Mouse (Mus musculus) forebrain, embryonic 11.5 days (tissue): ENCODE measurements around the gene Oxsr1. TPM values are rescaled to one million over a fixed set of nuclear protein-coding genes. Genes with fewer than 3 reads are reported as not detected.
"Not testable (repeated sequence)": the region's sequence is repeated elsewhere in the genome, so short reads cannot be mapped to it uniquely, and the experiment has no call there.

Source experiments
- ATAC-seq: fragments of 200-750 bp; cut with Nextera tagmentation; replicated peaks from 2 replicates; pipeline ENCODE4 v1.8.0; 2017; ENCODE audit warnings: moderate TSS enrichment; ENCODE audit not compliant: low FRiP score
- DNase-seq: peaks from one replicate; pipeline ENCODE4 v3.0.0-alpha.2; 2017; ENCODE audit warnings: low spot score
- H3K27ac ChIP-seq: fragments of 300-500 bp; sonication (generic); 2 replicates; pipeline ENCODE4 v1.5.1; 2014; ENCODE audit warnings: low read depth, low read length
- H3K27me3 ChIP-seq: fragments of 300-500 bp; sonication (generic); 2 replicates; pipeline ENCODE4 v1.6.1; 2014; ENCODE audit warnings: mild to moderate bottlenecking, low read length, mixed read lengths; ENCODE audit not compliant: control insufficient read depth, insufficient read depth
- H3K36me3 ChIP-seq: fragments of 300-500 bp; sonication (generic); 2 replicates; pipeline ENCODE4 v1.6.1; 2014; ENCODE audit warnings: mild to moderate bottlenecking, low read length, moderate library complexity, mixed read lengths; ENCODE audit not compliant: control insufficient read depth, insufficient read depth
- H3K4me1 ChIP-seq: fragments of 300-500 bp; sonication (generic); replicated peaks from 2 replicates; pipeline ENCODE4 v1.6.1; 2014; ENCODE audit warnings: low read length, mixed read lengths; ENCODE audit not compliant: control insufficient read depth, insufficient read depth
- H3K4me2 ChIP-seq: fragments of 300-500 bp; sonication (generic); 2 replicates; pipeline ENCODE4 v1.6.1; 2014; ENCODE audit warnings: low read depth, mild to moderate bottlenecking, low read length, moderate library complexity, mixed read lengths; ENCODE audit not compliant: severe bottlenecking
- H3K4me3 ChIP-seq: fragments of 300-500 bp; sonication (generic); 2 replicates; pipeline ENCODE4 v1.5.1; 2014; ENCODE audit warnings: low read depth, low read length
- H3K9ac ChIP-seq: fragments of 300-500 bp; sonication (generic); 2 replicates; pipeline ENCODE4 v1.6.1; 2014; ENCODE audit warnings: low read length
- H3K9me3 ChIP-seq: fragments of 300-500 bp; sonication (generic); 2 replicates; pipeline ENCODE4 v1.6.1; 2016; ENCODE audit warnings: low read length, mixed read lengths; ENCODE audit not compliant: control insufficient read depth
- WGBS: fragments of 180-500 bp; shearing (Covaris S2); extraction: QIAGEN DNeasy Blood & Tissue Kit; methylation state at CpG from one replicate; pipeline ENCODE4 v1.1.7; 2014; 5-methylcytosine and 5-hydroxymethylcytosine counted together
- polyA plus RNA-seq: library from polyadenylated mRNA; unstranded; fragments of >200 nt; fragmentation: Nextera tagmentation; extraction: Ambion mirVana; gene quantifications from 2 replicates; pipeline ENCODE4 v1.2.1, GENCODE M21; 2014

Gene Oxsr1
- polyA plus RNA-seq, 1 experiment from 2014 or later, result 19.7 TPM

DNA sequence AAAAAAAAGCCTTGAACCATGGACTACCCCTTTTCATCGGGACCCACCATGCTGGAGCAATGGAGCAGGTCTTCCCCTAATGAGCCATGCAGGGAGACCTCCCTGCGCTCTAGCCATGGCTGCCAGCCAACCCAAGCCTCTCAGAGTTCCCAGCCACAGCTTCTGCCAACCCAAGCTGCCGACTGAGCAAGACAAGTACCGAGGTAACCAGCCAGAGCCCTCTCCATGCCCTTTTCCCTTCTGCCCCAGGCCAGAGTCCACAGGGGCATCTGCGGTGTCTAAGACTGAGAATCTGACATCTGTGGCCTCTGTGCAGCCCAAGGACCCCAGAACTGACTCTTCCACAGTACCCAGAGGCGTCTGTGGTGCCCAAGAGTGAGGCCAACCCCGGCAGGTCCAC lies 45.9 kb downstream of the Oxsr1 start:
- no peak overlapping the region for H3K4me2 ChIP-seq
- H3K36me3 ChIP-seq, result no peaks in the 10 kb centered on the region
- DNase-seq (no peak), ATAC-seq (no peak)
- H3K27ac ChIP-seq, result no peak overlapping the region
- WGBS, result 92% methylated on average over 7 of the region's 7 CpGs
- no peaks in the 10 kb centered on the region for H3K9me3 ChIP-seq
- H3K4me3 ChIP-seq, result no peak overlapping the region
- no peaks in the 10 kb centered on the region for H3K4me1 ChIP-seq
- no peaks in the 10 kb centered on the region for H3K27me3 ChIP-seq
- no peak overlapping the region for H3K9ac ChIP-seq

- ATAC-seq, H3K4me2 ChIP-seq, H3K27me3 ChIP-seq, H3K9me3 ChIP-seq, H3K27ac ChIP-seq, H3K36me3 ChIP-seq, DNase-seq, H3K4me1 ChIP-seq, H3K4me3 ChIP-seq, H3K9ac ChIP-seq: not testable (repeated sequence)
- whole genome bisulfite sequencing, result 94% methylated on average over 5 of the region's 5 CpGs
Observed at GRCm38 (mm10) chr9:119274814-119275213, 47.4 kb downstream of the Oxsr1 start.

DNA sequence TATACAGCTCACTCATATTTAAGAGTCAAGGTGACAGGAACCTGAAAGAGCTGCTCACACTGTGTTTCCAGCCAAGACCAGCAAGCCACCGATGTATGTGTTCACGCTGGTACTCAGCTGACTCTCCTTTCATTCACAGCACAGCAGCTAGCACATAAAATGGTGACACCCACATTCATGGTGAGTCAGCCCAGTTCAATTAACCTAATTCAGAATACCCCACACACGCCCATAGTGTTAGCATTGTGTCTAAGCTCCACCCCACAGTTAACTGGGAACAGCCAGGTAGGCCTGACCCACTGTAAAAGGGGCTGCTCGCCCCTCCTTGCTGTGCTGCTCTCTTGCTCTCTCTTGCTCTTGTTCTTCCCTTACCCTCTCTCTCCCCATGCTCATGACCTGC lies 50.7 kb downstream of the Oxsr1 start:
- DNase-seq (no peak), ATAC-seq (no peak)
- peaks cover 4% of the 10 kb centered on the region; the same call in 1 of the 2 replicates for H3K36me3 ChIP-seq
- H3K9me3 ChIP-seq, result no peaks in the 10 kb centered on the region
- no peaks in the 10 kb centered on the region for H3K27me3 ChIP-seq
- H3K4me2 ChIP-seq, result no peak overlapping the region
- 88% methylated on average over 4 of the region's 4 CpGs for WGBS
- H3K4me3 ChIP-seq, result no peak overlapping the region
- no peak overlapping the region for H3K27ac ChIP-seq
- no peak overlapping the region for H3K9ac ChIP-seq
- H3K4me1 ChIP-seq, result no peaks in the 10 kb centered on the region

GRCm38 (mm10) chr9:119268588-119269145 lies 53.6 kb downstream of the Oxsr1 start:
- Histone ChIP-seq H3K27ac (no peak overlapping the region), H3K4me3 (no peak overlapping the region), H3K27me3 (no peaks in the 10 kb centered on the region), H3K4me1 (no peaks in the 10 kb centered on the region), H3K4me2 (no peak overlapping the region), H3K9ac (no peak overlapping the region), H3K36me3 (peaks cover 5% of the 10 kb centered on the region; the same call in 1 of the 2 replicates), H3K9me3 (no peaks in the 10 kb centered on the region)
- no peak for ATAC-seq
- WGBS, result 93% methylated on average over 11 of the region's 11 CpGs
- DNase-seq, result no peak

GRCm38 (mm10) chr9:119268120-119268519 lies 54.1 kb downstream of the Oxsr1 start:
- Histone ChIP-seq H3K4me1 (no peaks in the 10 kb centered on the region), H3K9me3 (no peaks in the 10 kb centered on the region), H3K27me3 (no peaks in the 10 kb centered on the region), H3K36me3 (peaks cover 5% of the 10 kb centered on the region; the same call in 1 of the 2 replicates), H3K9ac (no peak overlapping the region), H3K27ac (no peak overlapping the region), H3K4me3 (no peak overlapping the region), H3K4me2 (no peak overlapping the region)
- 99% methylated on average over 6 of the region's 6 CpGs for WGBS
- ATAC-seq (no peak), DNase-seq (no peak)

DNA sequence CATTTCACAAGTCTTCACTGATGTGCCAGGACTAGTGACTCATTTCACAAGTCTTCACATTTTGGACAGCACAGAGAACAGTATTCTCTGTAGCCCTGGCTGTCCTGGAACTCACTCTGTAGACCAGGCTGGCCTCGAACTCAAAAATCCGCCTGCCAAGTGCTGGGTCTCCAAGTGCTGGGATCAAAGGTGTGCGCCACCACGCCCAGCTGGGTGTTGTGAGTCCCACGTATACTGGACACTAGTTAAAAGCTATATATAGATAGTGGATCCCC lies 56.2 kb downstream of the Oxsr1 start:
- not testable (repeated sequence) for H3K4me1 ChIP-seq, H3K4me2 ChIP-seq, H3K27ac ChIP-seq, H3K9ac ChIP-seq, DNase-seq, H3K4me3 ChIP-seq, H3K27me3 ChIP-seq, H3K9me3 ChIP-seq, ATAC-seq, H3K36me3 ChIP-seq
- WGBS, result 97% methylated on average over 5 of the region's 5 CpGs

GRCm38 (mm10) chr9:119265373-119266120 lies 56.7 kb downstream of the Oxsr1 start:
- ATAC-seq, H3K9me3 ChIP-seq, H3K27me3 ChIP-seq, DNase-seq, H3K27ac ChIP-seq, H3K36me3 ChIP-seq, H3K4me1 ChIP-seq, H3K9ac ChIP-seq, H3K4me2 ChIP-seq, H3K4me3 ChIP-seq: not testable (repeated sequence)
- 80% methylated on average over 1 of the region's 1 CpGs for WGBS

- Histone ChIP-seq H3K4me1 (no peaks in the 10 kb centered on the region), H3K36me3 (peaks cover 5% of the 10 kb centered on the region; the same call in 1 of the 2 replicates), H3K4me3 (no peak overlapping the region), H3K27me3 (no peaks in the 10 kb centered on the region), H3K27ac (no peak overlapping the region), H3K4me2 (no peak overlapping the region), H3K9me3 (no peaks in the 10 kb centered on the region), H3K9ac (no peak overlapping the region)
- no peak for ATAC-seq
- WGBS, result 90% methylated on average over 4 of the region's 4 CpGs
- no peak for DNase-seq
Observed at GRCm38 (mm10) chr9:119263067-119263466, 59.2 kb downstream of the Oxsr1 start.

DNA sequence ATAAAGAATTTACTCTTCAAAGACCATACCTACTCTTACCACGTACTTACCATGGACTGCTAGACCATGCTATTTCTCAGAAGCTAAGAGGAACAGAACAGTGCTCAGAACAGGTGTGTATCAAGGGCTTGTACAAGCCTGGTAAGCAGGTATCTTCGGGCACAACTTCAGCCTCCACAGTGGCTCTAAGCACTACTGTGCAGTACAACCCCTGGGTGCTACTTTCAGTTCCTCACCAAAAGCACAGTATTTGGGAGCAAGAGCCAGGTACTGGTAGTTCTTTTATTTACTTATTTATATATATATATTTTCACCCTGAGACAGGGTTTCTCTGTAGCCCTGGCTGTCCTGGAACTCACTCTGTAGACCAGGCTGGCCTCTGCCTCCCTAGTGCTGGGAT lies 61.4 kb downstream of the Oxsr1 start:
- Histone ChIP-seq H3K4me1 (no peaks in the 10 kb centered on the region), H3K27me3 (no peaks in the 10 kb centered on the region), H3K4me3 (no peak overlapping the region), H3K9ac (no peak overlapping the region), H3K9me3 (no peaks in the 10 kb centered on the region), H3K36me3 (no peaks in the 10 kb centered on the region; the same call in 1 of the 2 replicates), H3K27ac (no peak overlapping the region), H3K4me2 (no peak overlapping the region)
- 97% methylated on average over 2 of the region's 2 CpGs for WGBS
- ATAC-seq, result no peak
- no peak for DNase-seq
